Mouse (Mus musculus): ENCODE measurements around the gene Stkld1. TPM values are rescaled to one million over a fixed set of nuclear protein-coding genes. Genes with fewer than 3 reads are reported as not detected.

Gene Stkld1
- polyA plus RNA-seq, 1 experiment from 2014 or later = not detected

DNA sequence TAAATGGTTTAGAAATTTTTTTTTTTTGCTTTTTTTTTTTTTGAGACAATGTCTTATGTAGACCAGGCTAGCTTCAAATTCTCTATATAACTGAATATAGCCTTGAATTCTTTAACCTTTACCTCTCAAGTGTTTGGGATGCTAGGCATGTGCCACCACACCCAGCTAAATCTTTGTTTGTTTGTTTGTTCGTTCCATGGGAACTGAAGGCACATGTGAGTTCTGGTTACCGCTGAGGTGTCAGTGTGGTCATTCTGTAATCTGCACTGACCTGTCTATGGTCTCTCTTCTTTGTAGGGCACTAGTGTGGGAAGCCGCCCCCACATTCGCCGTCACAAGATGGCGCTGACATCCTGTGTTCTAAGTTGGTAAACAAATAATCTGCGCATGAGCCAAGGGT, 64.1 kb downstream of the Stkld1 start:
- H3K9ac ChIP-seq (ENCODE audit: low read length) = no peak overlapping the region
- WGBS = 91% methylated on average over 6 of the region's 7 CpGs
- no peak overlapping the region for H3K4me2 ChIP-seq (ENCODE audit: low read length)
- no peak for DNase-seq (ENCODE audit: low spot score)
- H3K4me1 ChIP-seq (replicated peaks; ENCODE audit: control insufficient read depth, insufficient read depth, low read length) = no peaks in the 10 kb centered on the region
- H3K27ac ChIP-seq (ENCODE audit: low read depth) = no peak overlapping the region
- ATAC-seq (replicated peaks; ENCODE audit: low FRiP score, low TSS enrichment, low read depth) = no peak
- H3K27me3 ChIP-seq (replicated peaks; ENCODE audit: control insufficient read depth, insufficient read depth, low read length) = no peaks in the 10 kb centered on the region
- H3K4me3 ChIP-seq (ENCODE audit: low read depth, low read length) = no peak overlapping the region
- H3K9me3 ChIP-seq (ENCODE audit: control insufficient read depth, low read length) = no peaks in the 10 kb centered on the region
- H3K36me3 ChIP-seq (ENCODE audit: control insufficient read depth, insufficient read depth, low read length) = no peaks in the 10 kb centered on the region

Other genes with a start within 250 kb of the Stkld1 start
- not detected in 2 replicates for gene Abo, start 69.1 kb upstream of the Stkld1 start, polyA plus RNA-seq (2014; fragmentation: Nextera tagmentation; extraction: Ambion mirVana)
- gene Surf6, start 31.2 kb upstream of the Stkld1 start, polyA plus RNA-seq (2014; fragmentation: Nextera tagmentation; extraction: Ambion mirVana) = 13.6 and 15.0 TPM in 2 replicates
- gene Med22, start 23.4 kb upstream of the Stkld1 start, polyA plus RNA-seq (2014; fragmentation: Nextera tagmentation; extraction: Ambion mirVana) = 28.4 and 31.7 TPM in 2 replicates
- gene Rpl7a, start 23.3 kb upstream of the Stkld1 start, polyA plus RNA-seq (2014; fragmentation: Nextera tagmentation; extraction: Ambion mirVana) = 782 and 796 TPM in 2 replicates
- gene Surf2, start 17.7 kb upstream of the Stkld1 start, polyA plus RNA-seq (2014; fragmentation: Nextera tagmentation; extraction: Ambion mirVana) = 38.5 and 41.6 TPM in 2 replicates
- 53.3 and 57.0 TPM in 2 replicates for gene Surf1, start 17.5 kb upstream of the Stkld1 start, polyA plus RNA-seq (2014; fragmentation: Nextera tagmentation; extraction: Ambion mirVana)
- gene Surf4, start 119 bp upstream of the Stkld1 start, polyA plus RNA-seq (2014; fragmentation: Nextera tagmentation; extraction: Ambion mirVana) = 181 and 195 TPM in 2 replicates
- 48.2 and 52.7 TPM in 2 replicates for gene Rexo4, start 30.3 kb downstream of the Stkld1 start, polyA plus RNA-seq (2014; fragmentation: Nextera tagmentation; extraction: Ambion mirVana)
- gene Adamts13, start 39.4 kb downstream of the Stkld1 start, polyA plus RNA-seq (2014; fragmentation: Nextera tagmentation; extraction: Ambion mirVana) = 0.15 and 0.16 TPM in 2 replicates
- gene Cacfd1, start 75.9 kb downstream of the Stkld1 start, polyA plus RNA-seq (2014; fragmentation: Nextera tagmentation; extraction: Ambion mirVana) = 55.0 and 56.8 TPM in 2 replicates
- gene Slc2a6, start 94.0 kb downstream of the Stkld1 start, polyA plus RNA-seq (2014; fragmentation: Nextera tagmentation; extraction: Ambion mirVana) = 0.76 and 0.94 TPM in 2 replicates
- gene Mymk, start 138.1 kb downstream of the Stkld1 start, polyA plus RNA-seq (2014; fragmentation: Nextera tagmentation; extraction: Ambion mirVana) = not detected in 2 replicates
- gene Adamtsl2, start 145.3 kb downstream of the Stkld1 start, polyA plus RNA-seq (2014; fragmentation: Nextera tagmentation; extraction: Ambion mirVana) = 2.0 TPM in 2 replicates
- 0.24 and 0.42 TPM in 2 replicates for gene Fam163b, start 208.4 kb downstream of the Stkld1 start, polyA plus RNA-seq (2014; fragmentation: Nextera tagmentation; extraction: Ambion mirVana)
- 1.1 and 2.1 TPM in 2 replicates for gene Dbh, start 231.2 kb downstream of the Stkld1 start, polyA plus RNA-seq (2014; fragmentation: Nextera tagmentation; extraction: Ambion mirVana)

Measured in intestine, embryonic 14.5 days (tissue).